Mouse (Mus musculus) urinary bladder, adult 18-20 months (tissue): ENCODE measurements at regions not wholly inside any gene's neighbourhood (a gene's known extent, or its start where the extent isn't known, plus 50 kb on each side); places are given as distances from the start of the nearest gene placed in this dataset.

Experiments
- DNase-seq, 2 experiments: peaks; one replicate each; pipeline ENCODE4 v3.0.0; 2022; ENCODE audit warnings: low spot score in 2 of 2, mixed read lengths in 2 of 2

DNA sequence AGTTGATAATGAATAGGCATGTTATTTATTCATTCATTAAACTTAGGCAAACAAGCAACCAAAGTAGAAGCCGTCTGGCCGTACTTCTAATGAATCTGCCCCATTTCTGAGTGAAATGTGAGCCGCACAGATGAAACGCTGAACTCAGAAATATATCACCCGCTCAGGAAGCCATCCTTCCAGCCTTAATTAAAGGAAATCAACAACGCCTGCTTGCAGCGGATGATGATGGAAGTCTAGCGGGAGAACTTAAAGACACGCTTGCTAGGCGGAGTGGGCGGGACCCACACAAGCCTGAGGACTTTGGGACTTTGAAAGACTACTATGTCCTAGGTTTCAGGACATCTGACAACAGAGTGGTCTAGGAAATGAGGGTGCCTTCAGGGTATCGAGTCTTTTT, 117.7 kb upstream of the Xylt1 start:
- DNase-seq, result no peak

- DNase-seq, result peak in 1 of 2 experiments; percentile 6
Observed at GRCm38 (mm10) chr7:117264341-117264740, 116.4 kb upstream of the Xylt1 start.

DNA sequence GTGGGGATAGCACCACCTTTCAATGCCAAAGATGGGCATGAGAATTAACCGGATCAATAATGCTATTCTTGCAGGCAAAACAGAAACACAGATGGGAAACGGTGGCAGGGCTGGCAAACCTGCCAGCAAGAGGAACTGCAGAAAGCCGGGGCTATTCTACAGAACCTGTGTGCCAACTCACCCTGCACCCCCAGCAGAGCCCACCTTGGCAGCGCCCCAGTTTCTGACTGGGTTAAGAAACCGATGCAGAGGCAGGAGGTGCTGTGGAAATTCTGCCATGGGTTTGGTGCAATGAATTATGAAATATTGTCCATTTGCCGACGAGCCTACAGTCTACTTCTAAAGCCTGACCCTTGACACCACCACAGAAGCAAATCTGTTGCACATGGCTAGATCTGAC, 112.7 kb upstream of the Xylt1 start:
- DNase-seq, result no peak

DNA sequence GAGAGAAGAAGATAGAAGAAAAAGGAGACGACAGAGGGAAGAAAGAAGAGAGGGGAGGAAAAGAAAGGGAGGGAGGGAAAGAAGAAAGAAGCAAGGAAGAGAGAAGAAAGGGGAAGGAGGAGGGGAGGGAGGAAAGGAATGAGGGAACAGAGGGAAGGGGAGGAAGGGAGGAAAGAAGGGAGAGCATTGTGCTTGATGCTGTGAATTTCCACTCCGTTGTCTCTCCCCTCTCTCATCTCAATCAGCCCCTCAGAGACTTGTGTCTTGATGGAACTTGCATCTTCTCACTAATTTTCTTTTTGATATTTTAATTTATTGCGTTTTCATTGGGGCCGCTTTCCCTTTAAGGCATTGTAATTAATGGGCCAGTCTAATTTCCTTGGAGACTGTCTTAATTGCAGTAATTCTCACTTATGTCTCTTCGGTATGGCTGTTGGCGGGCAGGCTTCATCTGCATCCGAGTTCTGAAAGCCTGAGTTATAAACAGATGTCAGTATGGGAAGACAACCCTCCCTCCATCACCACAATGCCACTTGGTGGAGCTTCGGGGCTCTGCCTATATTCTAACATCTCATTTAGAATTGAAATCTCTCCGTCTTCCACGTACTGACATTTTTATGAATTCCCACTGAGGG, 111.4 kb upstream of the Xylt1 start:
- no peak for DNase-seq

DNA sequence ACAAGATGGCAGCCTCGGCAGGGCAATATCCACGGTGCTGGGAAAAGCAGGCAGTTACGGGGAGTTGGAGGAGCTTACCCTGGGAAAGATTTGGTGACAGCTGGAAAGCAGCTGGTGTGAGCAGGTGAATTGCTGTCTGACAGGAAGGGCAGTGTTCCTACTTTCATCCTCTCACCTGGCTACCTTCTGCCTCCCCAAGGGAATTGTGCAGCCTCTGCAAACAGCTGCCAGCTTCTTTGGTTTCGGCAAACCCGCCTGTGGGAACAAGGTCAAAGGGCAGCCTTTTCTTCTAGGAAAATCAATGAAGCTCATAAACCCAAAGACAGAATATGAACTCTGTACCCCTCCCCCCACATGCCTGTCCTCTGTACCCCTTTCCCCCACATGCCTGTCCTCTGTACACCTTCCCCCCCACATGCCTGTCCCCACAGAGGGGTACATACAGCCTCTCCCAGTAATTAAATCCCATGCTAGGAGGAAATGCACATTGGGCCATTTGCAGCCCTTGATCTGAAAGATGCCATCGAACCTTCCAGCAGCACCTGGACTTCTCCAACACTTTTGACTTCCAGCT, 102.3 kb upstream of the Xylt1 start:
- DNase-seq, result no peak

- no peak for DNase-seq
Observed at GRCm38 (mm10) chr7:117282194-117282593, 98.6 kb upstream of the Xylt1 start.

DNA sequence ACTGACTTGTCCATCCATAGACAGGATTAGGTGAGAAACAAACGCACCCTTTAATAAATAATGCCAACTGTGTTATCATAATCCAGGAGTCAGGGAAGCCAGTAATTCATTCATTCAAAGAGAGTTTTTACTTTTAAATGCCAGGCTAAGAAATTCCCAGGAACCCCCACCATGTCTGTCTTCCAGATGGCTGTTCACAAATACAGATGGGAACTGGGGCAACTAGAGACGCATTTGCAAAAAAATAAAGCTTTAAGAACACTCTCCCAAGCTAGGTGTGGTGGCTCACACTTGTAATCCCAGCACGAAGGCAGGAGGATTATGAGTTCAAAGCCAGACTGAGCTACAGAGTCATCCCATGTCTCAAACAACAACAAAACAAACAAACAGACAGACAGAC, 95.6 kb upstream of the Xylt1 start:
- DNase-seq, result no peak

GRCm38 (mm10) chr7:117285985-117286384, 94.8 kb upstream of the Xylt1 start:
- DNase-seq, result peak in 1 of 2 experiments; percentile 16

GRCm38 (mm10) chr7:117303705-117304104, 77.1 kb upstream of the Xylt1 start:
- DNase-seq, result peak in 1 of 2 experiments; percentile 4

- DNase-seq, result peak in 1 of 2 experiments; percentile 41
Observed at GRCm38 (mm10) chr7:117310586-117311200, 70.1 kb upstream of the Xylt1 start.

DNA sequence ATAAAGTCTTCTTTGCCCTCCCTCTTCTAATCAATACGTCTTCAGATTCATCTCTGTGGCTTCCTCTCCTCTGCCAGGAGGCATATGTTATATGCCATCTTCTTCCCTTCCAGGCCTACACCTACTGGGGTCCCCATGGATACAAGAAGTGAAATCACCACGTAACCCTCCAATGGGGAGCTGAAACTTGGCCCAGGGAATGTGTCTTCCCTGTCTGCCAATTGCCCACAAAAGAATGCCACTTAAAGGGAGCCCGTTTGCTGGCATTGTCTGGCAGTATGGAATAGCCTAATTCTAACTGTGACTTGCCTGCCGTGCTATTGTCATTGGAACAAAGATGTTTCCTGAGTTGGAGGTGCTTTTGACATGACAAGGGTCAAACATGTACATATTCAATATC, 69.5 kb upstream of the Xylt1 start:
- DNase-seq, result no peak

DNA sequence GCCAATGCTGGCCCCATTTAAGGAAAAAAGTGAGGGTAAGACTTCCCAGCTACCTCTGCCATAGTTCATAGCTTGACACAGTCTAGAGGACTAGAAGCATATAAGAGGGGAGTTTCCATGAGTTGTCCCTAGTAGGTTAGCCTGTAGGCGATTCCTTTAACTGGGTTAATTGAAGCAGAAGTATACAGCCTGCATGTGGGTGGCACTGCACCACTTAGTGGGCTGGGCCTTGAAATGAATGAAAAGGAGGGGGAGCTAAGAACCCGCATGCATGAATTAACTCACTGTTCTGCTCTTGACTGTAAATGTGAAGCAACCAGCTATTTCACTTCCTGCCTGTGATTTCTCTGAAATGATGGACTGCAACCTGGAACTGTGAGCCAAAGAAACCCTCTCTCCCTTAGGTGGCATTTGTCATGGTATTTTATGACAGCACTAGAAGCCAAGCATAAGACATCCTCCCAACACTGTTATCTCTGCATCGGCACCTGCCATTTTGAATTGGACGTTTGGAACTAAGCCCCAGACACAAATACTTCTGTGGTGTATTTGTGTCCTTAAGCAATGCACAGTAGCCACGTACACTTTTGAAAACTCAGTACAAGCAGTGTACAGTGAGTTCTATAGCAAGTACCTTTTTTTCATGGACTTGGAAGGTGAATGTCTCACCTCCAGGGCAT, 64.5 kb upstream of the Xylt1 start:
- no peak for DNase-seq

DNA sequence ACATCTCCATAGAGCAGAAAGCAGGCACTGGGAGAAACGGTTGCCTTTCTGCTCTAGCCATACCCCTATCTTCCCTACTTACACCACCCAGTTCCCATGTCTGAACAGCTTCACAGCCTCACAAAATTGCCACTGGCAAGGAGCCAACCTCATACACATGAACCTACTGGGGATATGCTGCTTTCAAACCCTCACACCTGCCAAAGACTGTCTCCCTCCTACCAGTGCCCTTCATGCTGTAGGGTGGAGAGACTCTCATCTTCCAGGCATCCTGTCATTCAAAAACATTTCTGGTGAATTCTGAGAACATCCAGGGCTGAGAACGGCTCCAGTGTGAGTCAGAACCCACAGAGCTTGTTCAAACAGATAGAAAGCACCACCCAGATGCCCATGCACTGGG, 63.4 kb upstream of the Xylt1 start:
- peak; percentile 6 to 8 for DNase-seq

- DNase-seq, result no peak
Observed at GRCm38 (mm10) chr7:117320552-117320951, 60.2 kb upstream of the Xylt1 start.
